Mouse (Mus musculus): ENCODE results near the gene Lcorl.
"Not testable (repeated sequence)": the region's sequence is repeated elsewhere in the genome, so short reads cannot be mapped to it uniquely, and the experiment has no call there.

Gene Lcorl

DNA sequence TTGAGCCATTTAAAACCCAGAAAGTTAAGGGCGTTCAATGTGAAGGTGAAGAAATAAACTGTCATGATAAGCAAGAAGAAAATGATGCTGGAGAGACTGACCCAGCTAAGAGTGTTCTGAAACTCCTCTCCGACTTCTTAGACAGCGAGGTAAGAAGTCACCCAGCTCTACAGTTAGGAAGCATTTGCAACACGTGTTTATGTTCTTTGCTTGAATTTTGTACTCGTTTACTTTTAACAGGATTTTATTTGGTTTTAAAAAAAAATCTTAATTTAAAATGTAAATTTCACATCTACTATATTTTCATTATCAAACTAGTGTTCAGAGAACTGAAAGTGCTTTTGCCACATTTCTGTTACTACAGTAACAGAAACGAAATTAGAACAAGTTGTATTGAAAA, 165.7 kb downstream of the Lcorl start:
- DNase-seq = no peak

GRCm38 (mm10) chr5:45690802-45691201, 166.6 kb downstream of the Lcorl start:
- no peak for DNase-seq

DNA sequence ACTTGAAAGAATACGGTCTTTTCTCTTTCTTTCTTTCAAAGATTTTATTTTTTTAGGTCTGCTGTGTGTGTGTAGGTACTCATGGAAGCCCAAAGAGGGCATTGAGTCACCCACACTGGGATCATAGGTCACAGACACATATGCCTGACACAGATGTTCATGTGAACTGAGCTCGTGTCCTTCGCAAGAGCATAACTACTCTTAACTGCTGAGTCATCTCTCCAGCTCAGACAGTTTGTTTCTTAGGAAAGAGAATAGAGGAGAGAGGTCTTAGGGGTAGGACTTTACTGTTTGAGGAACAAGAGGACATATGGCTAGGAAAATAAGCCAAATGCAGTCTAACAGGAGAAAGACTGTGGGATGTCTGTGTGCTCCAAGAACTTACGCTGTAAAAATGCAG, 168.3 kb downstream of the Lcorl start:
- DNase-seq = no peak

DNA sequence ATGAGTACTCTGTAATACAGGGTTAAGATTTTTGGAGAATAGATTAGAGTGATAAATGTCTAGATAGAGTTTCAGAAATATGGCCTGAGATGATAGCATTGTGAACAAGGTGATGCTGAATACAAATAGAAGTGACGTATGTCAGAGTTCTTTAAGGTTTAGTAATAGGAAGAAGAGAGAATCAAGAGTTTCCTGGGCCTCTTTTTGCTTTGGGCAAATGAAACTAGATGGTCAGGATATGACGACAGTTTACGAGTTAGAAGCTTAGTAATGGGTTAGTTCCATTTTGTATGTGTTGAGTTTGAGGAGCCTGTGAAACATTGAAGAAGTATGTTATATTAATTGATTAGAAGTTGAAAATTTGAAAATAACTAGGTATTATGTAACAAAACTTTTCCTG, 171.2 kb downstream of the Lcorl start:
- DNase-seq = no peak

- no peak for DNase-seq
Measured at GRCm38 (mm10) chr5:45685243-45685642, 172.2 kb downstream of the Lcorl start.

GRCm38 (mm10) chr5:45683388-45683787, 174.0 kb downstream of the Lcorl start:
- DNase-seq = no peak

GRCm38 (mm10) chr5:45679955-45680354, 177.5 kb downstream of the Lcorl start:
- no peak for DNase-seq

GRCm38 (mm10) chr5:45677639-45678038, 179.8 kb downstream of the Lcorl start:
- DNase-seq = no peak

DNA sequence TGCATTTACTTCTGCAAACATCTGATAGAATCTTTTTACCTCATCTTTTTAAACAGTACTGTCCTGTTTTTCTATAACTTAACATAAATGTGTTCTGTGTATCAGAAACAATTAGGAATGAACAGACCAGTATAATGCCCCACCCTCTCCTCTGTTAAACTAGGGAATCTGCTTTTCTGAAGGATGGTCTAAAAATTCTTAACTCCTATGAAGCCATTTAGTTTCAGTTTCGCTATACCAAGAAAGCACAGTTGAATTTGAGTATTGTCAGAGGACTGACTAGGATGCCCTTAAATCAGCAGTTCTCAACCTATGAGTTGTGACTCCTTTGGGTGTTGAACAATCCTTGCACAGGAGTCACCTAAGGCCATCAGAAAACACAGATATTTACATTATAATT, 182.4 kb downstream of the Lcorl start:
- no peak for DNase-seq

DNA sequence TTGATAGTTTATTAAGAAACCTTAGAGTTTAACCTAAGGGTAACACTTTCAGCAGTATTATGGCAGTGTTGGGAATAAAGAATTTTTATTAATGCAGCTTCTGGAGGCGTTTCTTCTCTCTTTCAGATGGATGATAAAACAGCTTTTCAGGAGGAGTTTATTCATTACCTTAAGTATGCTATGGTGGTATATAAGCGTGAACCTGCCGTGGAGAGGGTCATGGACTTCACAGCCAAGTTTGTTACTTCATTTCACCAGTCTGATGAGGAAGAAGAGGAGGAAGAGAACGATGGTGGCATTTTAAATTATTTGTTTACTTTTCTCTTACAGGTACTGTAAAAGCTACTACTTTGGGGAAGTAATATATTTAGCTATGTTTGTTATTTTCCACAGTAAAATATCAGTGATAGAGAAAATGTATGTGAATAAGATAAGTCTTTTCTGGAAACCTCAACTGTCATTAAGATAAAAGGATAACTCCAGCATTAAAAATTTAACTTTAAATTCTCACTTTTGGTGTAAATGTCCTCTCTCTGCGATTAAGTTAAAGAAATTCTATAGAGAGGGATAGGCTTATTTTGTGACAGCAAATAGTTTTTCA, 186.4 kb downstream of the Lcorl start:
- DNase-seq = no peak

DNA sequence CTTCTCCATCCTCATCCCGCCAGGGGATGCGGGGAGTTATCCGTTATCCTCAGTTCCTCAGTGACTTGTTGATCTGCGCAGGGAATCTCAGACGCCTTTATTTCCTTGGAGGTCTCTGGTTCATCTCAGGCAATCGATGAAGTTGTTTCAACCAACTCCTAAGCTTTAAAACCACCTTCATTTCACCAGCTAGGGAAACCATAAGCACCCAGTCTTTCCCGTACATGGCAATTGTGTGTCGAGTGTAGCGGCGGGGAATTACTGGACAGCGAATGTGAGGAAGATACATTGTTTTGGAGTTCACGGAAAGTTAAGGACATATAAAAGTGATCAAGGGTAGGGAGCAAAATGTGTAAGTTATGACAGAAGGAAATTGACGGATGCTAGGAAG, 187.1 kb downstream of the Lcorl start:
- no peak for DNase-seq

DNA sequence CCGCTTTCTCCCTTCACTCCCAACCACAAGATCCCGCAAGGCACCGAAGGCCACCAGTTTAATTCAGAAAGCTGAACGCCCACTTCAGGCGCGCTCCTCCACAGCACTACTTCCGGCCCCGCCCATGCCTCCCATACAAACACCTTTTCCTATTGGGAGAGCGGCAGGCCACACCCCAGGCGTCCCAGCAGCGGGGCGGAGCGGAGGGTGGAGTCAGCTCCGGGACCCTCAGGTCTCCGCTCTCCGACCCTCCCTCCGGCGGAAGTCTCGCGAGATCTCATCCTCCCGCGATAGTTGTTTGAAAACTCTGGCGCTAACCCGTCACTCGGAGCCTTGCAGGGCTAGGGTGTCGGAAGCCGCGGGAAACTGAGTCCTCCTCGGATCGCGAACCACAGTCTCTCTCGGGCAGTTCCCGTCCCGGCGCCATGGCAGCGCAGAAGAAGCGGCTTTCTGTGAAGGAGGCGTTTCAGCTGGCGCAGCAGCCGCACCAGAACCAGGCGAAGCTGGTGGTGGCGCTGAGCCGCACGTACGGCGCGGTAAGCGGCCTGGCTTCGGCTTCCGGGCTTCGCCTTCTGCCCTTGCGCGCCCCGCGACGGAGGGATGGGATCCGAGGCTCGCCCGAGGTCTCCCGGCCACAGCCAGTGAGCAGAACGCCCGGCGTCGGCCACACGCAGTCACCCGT, 187.7 kb downstream of the Lcorl start, which contains the start of gene Ncapg:
TSS of gene Ncapg (plus strand) at position 322 of the 682 bp plus-strand sequence.
- DNase-seq = peak; percentile 100

- DNase-seq = no peak
Measured at GRCm38 (mm10) chr5:45669234-45669597, 188.2 kb downstream of the Lcorl start.

DNA sequence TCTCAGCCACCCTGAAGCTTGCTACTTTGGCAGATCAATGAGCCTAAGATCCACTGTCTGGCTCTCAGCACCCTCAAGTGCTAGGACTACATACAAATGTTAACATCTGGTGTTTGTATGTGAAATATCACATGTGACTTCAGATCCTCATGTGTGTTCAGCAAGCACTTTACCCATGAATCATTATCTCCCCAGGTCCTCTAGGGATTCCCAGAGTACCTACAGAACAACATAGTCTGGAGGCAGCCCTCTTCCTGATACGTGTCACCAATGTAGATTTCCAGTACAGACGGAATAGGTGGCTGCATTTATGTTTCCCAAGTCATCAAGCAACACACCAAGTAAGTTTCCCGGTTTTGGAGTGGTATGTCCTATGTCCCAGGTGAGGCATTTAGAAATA, 188.6 kb downstream of the Lcorl start:
- no peak for DNase-seq

DNA sequence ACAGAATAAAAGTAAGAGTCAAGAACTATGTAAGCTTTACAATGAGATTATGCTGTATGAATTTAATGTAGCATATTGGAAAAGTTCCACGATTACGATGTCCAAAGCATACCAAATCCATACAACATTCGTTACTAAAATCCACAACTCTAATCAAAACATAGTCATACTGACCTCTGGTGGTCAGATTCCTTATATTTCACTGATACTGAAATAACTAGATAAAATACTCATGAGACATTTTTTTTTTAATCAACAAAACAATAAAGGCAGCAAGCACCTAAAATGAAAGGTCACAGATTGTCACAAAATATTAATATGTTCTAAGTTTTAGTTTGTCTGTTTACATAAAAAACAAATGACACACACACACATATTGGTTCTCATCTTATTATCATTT, 189.1 kb downstream of the Lcorl start:
- no peak for DNase-seq

DNA sequence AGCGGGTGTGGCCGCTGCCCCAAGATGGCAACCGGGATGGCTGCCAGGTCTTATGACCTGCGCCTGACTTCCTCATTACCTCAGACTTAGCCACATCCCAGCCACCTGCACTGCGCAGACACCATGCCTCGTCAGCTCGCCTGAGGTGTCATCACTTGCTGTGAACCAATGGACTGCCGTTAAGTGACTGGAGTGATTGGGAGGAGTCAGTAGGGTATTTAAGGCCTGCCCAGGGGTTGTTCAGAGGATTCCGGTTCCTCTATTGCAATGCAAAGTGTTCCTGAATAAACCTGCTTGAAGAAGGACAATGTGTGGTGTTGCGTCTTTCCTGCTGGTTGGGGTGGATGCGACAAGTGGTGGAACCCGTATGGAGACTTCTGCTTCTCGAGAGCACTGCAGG, 199.0 kb downstream of the Lcorl start:
- DNase-seq = not testable (repeated sequence)

DNA sequence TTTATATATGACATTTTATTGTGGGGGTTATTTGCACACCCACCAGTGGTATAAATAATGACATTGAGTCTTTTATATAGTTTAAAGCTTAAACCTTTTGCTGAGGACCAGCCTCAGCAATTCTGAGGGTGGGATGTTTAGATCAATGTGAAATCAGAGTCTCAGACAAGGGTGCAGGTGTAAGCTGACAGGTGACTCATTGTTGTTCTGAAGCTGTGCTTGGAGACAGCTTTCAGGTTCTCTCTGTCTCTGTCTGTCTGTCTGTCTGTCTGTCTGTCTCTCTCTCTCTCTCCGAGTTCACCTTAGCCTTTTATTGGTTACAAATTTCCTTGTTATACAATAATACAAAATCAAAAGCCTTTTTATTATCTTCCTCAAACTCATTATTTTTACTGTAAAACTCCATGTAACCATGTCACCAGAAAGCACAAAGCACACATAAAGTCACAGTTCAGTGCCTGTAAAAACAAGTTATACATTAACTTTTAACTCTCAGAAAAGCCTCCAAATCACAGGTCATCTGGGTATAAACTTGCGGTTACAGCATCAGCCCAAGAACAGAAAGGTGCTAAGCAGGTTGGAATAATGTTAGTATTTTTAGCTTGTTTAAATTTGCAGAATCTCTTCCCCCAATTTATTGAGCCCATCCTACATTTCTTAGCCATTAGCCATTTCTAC, 206.2 kb downstream of the Lcorl start:
- DNase-seq = no peak
